Mouse (Mus musculus): ENCODE data around the gene Pde6h. TPM values are rescaled to one million over a fixed set of nuclear protein-coding genes. Genes with fewer than 3 reads are reported as not detected.

Gene Pde6h
- total RNA-seq, 2 experiments from 2014 or later, result not detected

- no peak for ATAC-seq (replicated peaks; ENCODE audit: low FRiP score, poor library complexity, severe bottlenecking)
These were observed 77.9 kb downstream of the Pde6h start for GRCm38 (mm10) chr6:137001267-137002168.

GRCm38 (mm10) chr6:137002169-137002514 lies 78.5 kb downstream of the Pde6h start:
- no peak for ATAC-seq (replicated peaks; ENCODE audit: low FRiP score, poor library complexity, severe bottlenecking)

- ATAC-seq (replicated peaks; ENCODE audit: low FRiP score, poor library complexity, severe bottlenecking), result no peak
These were observed 80.7 kb downstream of the Pde6h start for GRCm38 (mm10) chr6:137004359-137004758.

- ATAC-seq (replicated peaks; ENCODE audit: low FRiP score, poor library complexity, severe bottlenecking), result no peak
These were observed 87.6 kb downstream of the Pde6h start for GRCm38 (mm10) chr6:137011187-137011586.

- no peak for ATAC-seq (replicated peaks; ENCODE audit: low FRiP score, poor library complexity, severe bottlenecking)
These were observed 90.7 kb downstream of the Pde6h start for GRCm38 (mm10) chr6:137014346-137014745.

GRCm38 (mm10) chr6:137017216-137017973 lies 93.8 kb downstream of the Pde6h start:
- ATAC-seq (replicated peaks; ENCODE audit: low FRiP score, poor library complexity, severe bottlenecking), result no peak

Other genes starting within 250 kb of the Pde6h start
- gene Gucy2c, start 142.1 kb upstream of the Pde6h start, total RNA-seq (2015; ENCODE audit: low replicate concordance), result not detected in 2 replicates
- gene Gucy2c, start 142.1 kb upstream of the Pde6h start, total RNA-seq (2017; ENCODE audit: low replicate concordance), result not detected in 2 replicates
- gene Hist4h4, start 119.4 kb upstream of the Pde6h start, total RNA-seq (2015; ENCODE audit: low replicate concordance), result 82.5 and 87.6 TPM in 2 replicates
- gene Hist4h4, start 119.4 kb upstream of the Pde6h start, total RNA-seq (2017; ENCODE audit: low replicate concordance), result 74.3 and 120 TPM in 2 replicates
- 51.1 and 55.5 TPM in 2 replicates for gene H2afj, start 115.6 kb upstream of the Pde6h start, total RNA-seq (2015; ENCODE audit: low replicate concordance)
- gene H2afj, start 115.6 kb upstream of the Pde6h start, total RNA-seq (2017; ENCODE audit: low replicate concordance), result 33.1 and 75.9 TPM in 2 replicates
- 6.3 and 8.3 TPM in 2 replicates for gene BC049715, start 96.2 kb upstream of the Pde6h start, total RNA-seq (2015; ENCODE audit: low replicate concordance)
- gene BC049715, start 96.2 kb upstream of the Pde6h start, total RNA-seq (2017; ENCODE audit: low replicate concordance), result 0.91 and 3.6 TPM in 2 replicates
- gene Wbp11, start 95.6 kb upstream of the Pde6h start, total RNA-seq (2015; ENCODE audit: low replicate concordance), result 103 and 123 TPM in 2 replicates
- 116 and 132 TPM in 2 replicates for gene Wbp11, start 95.6 kb upstream of the Pde6h start, total RNA-seq (2017; ENCODE audit: low replicate concordance)
- gene Smco3, start 88.4 kb upstream of the Pde6h start, total RNA-seq (2015; ENCODE audit: low replicate concordance), result not detected in 2 replicates
- gene Smco3, start 88.4 kb upstream of the Pde6h start, total RNA-seq (2017; ENCODE audit: low replicate concordance), result not detected in 2 replicates
- gene Art4, start 66.1 kb upstream of the Pde6h start, total RNA-seq (2015; ENCODE audit: low replicate concordance), result 89.7 and 101 TPM in 2 replicates
- 123 and 147 TPM in 2 replicates for gene Art4, start 66.1 kb upstream of the Pde6h start, total RNA-seq (2017; ENCODE audit: low replicate concordance)
- not detected in 2 replicates for gene Mgp, start 48.0 kb upstream of the Pde6h start, total RNA-seq (2015; ENCODE audit: low replicate concordance)
- 1.4 TPM in 1 of 2 replicates, not detected in the other for gene Mgp, start 48.0 kb upstream of the Pde6h start, total RNA-seq (2017; ENCODE audit: low replicate concordance)
- not detected in 2 replicates for gene Erp27, start 1.7 kb upstream of the Pde6h start, total RNA-seq (2015; ENCODE audit: low replicate concordance)
- gene Erp27, start 1.7 kb upstream of the Pde6h start, total RNA-seq (2017; ENCODE audit: low replicate concordance), result not detected in 2 replicates
- 616 and 634 TPM in 2 replicates for gene Arhgdib, start 18.1 kb downstream of the Pde6h start, total RNA-seq (2015; ENCODE audit: low replicate concordance)
- 160 and 179 TPM in 2 replicates for gene Arhgdib, start 18.1 kb downstream of the Pde6h start, total RNA-seq (2017; ENCODE audit: low replicate concordance)
- gene Rerg, start 246.7 kb downstream of the Pde6h start, total RNA-seq (2015; ENCODE audit: low replicate concordance), result not detected in 2 replicates
- not detected in 2 replicates for gene Rerg, start 246.7 kb downstream of the Pde6h start, total RNA-seq (2017; ENCODE audit: low replicate concordance)

All from erythroid progenitor cell, adult 5-6 weeks (primary cell).